Mouse (Mus musculus): ENCODE results near the gene Pofut2.

The Pofut2 gene

GRCm38 (mm10) chr10:77231861-77232755 is 26.9 kb upstream of the Pofut2 start:
- no peak for DNase-seq

GRCm38 (mm10) chr10:77233230-77233629 is 25.8 kb upstream of the Pofut2 start:
- DNase-seq, result no peak

- DNase-seq, result no peak
Observed at GRCm38 (mm10) chr10:77234991-77235616, 23.9 kb upstream of the Pofut2 start.

GRCm38 (mm10) chr10:77237795-77238580 is 21.0 kb upstream of the Pofut2 start:
- DNase-seq, result no peak

GRCm38 (mm10) chr10:77240764-77241163 is 18.3 kb upstream of the Pofut2 start:
- DNase-seq, result no peak

- DNase-seq, result no peak
Observed at GRCm38 (mm10) chr10:77242396-77242795, 16.6 kb upstream of the Pofut2 start.

GRCm38 (mm10) chr10:77242871-77243270 is 16.1 kb upstream of the Pofut2 start:
- DNase-seq, result no peak

GRCm38 (mm10) chr10:77243572-77244161 is 15.4 kb upstream of the Pofut2 start:
- DNase-seq, result no peak

GRCm38 (mm10) chr10:77244777-77245176 is 14.2 kb upstream of the Pofut2 start:
- DNase-seq, result no peak

- DNase-seq, result no peak
Observed at GRCm38 (mm10) chr10:77247048-77247447, 12.0 kb upstream of the Pofut2 start.

GRCm38 (mm10) chr10:77247707-77248106 is 11.3 kb upstream of the Pofut2 start:
- no peak for DNase-seq

GRCm38 (mm10) chr10:77251223-77251783 is 7.7 kb upstream of the Pofut2 start:
- peak; percentile 69 to 74 for DNase-seq

- DNase-seq, result peak; percentile 70 to 74
Observed at GRCm38 (mm10) chr10:77251784-77252539, 7.1 kb upstream of the Pofut2 start.

GRCm38 (mm10) chr10:77252790-77253189 is 6.2 kb upstream of the Pofut2 start:
- DNase-seq, result peak; percentile 86 to 87

- DNase-seq, result no peak
Observed at GRCm38 (mm10) chr10:77255231-77255630, 3.8 kb upstream of the Pofut2 start.

GRCm38 (mm10) chr10:77255676-77256075 is 3.3 kb upstream of the Pofut2 start:
- no peak for DNase-seq

GRCm38 (mm10) chr10:77258041-77258590 is 902 bp upstream of the Pofut2 start:
- DNase-seq, result no peak

- no peak for DNase-seq
Observed at GRCm38 (mm10) chr10:77260166-77260875, 1.3 kb downstream of the Pofut2 start.

- no peak for DNase-seq
Observed at GRCm38 (mm10) chr10:77266281-77266680, 7.3 kb downstream of the Pofut2 start.

GRCm38 (mm10) chr10:77267027-77267426 is 8.0 kb downstream of the Pofut2 start:
- no peak for DNase-seq

GRCm38 (mm10) chr10:77269129-77269528 is 10.1 kb downstream of the Pofut2 start:
- no peak for DNase-seq

All from cerebellum, adult 18-20 months (tissue).